Mouse (Mus musculus) adrenal gland, adult 18-20 months (tissue): Measurements from ENCODE around the gene Brat1. TPM values are rescaled to one million over a fixed set of nuclear protein-coding genes. Genes with fewer than 3 reads are reported as not detected.

Source experiments
- DNase-seq, 2 experiments: peaks; one replicate each; pipeline ENCODE4 v3.0.0; 2021 to 2022; ENCODE audit warnings: low spot score in 2 of 2
- total RNA-seq, 2 experiments: library from RNA; stranded (reverse); gene quantifications; 1 replicate in 1 of 2; 2 replicates in 1 of 2; pipeline ENCODE4 v1.2.3; 2021

Gene Brat1
- total RNA-seq, 2 experiments from 2014 or later = 12.7 to 14.9 TPM

- DNase-seq = no peak
Measured at GRCm38 (mm10) chr5:140741877-140742276, 37.1 kb downstream of the Brat1 start.

DNA sequence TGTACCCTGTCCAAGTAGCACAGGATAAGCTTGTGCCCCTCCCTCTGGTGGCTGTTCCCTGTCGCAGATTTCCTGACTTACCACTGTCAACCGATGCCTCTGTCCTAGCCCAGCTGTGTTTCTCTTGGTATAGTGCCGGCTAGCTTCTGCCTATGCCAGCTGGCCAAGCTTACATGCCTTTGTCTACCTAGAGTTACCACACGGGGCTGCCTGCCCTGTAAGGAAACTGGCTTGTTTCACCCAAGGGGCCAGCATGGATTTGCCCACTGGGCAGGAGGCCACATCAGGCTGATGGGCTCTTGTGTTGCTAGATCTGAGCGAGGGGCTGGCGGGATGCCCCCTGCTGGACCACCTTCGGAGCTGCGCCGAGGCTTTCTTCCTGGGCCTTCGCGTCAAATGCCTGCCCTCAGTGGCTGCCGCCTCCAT is 38.9 kb downstream of the Brat1 start:
- no peak for DNase-seq

GRCm38 (mm10) chr5:140748425-140748824 is 43.6 kb downstream of the Brat1 start:
- no peak for DNase-seq

- peak; percentile 69 to 76 for DNase-seq
Measured at GRCm38 (mm10) chr5:140749062-140749875, 44.5 kb downstream of the Brat1 start.

GRCm38 (mm10) chr5:140750925-140751324 is 46.1 kb downstream of the Brat1 start:
- no peak for DNase-seq

- no peak for DNase-seq
Measured at GRCm38 (mm10) chr5:140752041-140752440, 47.2 kb downstream of the Brat1 start.

GRCm38 (mm10) chr5:140752639-140753038 is 47.8 kb downstream of the Brat1 start:
- no peak for DNase-seq

DNA sequence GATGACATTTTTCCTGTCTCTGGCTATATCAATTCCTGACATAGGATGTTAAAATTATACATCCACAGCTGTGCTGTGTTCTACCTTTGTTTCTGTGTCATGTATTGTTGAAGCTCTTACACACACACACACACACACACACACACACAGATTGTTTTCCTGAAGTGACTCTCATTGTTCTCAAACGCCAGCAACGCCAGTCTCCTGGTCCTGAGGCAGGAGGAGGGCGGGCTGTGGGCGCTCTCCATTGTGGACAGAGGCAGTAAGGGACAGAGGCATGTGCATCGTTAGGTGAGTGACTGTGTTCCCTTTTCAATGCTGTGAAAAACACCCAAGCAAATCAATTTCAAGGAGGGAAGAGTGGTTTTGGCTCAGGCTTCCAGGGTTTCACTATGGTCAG is 48.4 kb downstream of the Brat1 start:
- no peak for DNase-seq

DNA sequence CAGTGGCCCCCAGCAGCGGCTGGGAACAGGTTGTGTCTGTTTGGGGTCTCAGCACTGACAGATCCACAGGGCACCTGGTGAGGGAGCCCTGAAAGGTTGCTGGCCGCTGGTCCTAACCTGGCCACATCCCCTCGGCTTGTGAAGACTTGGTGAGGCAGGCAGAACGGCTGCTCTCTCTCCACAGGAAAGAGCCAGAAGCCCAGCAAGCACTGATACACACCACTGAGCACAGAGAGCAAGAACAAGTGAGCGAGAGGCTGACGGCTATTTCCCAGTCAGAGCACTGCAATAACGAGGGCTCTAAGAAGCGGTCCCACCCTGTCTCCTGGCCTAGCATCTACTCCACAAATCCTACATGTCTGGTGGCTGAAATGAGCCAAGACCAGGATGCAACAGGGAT is 54.1 kb downstream of the Brat1 start:
- DNase-seq = no peak

DNA sequence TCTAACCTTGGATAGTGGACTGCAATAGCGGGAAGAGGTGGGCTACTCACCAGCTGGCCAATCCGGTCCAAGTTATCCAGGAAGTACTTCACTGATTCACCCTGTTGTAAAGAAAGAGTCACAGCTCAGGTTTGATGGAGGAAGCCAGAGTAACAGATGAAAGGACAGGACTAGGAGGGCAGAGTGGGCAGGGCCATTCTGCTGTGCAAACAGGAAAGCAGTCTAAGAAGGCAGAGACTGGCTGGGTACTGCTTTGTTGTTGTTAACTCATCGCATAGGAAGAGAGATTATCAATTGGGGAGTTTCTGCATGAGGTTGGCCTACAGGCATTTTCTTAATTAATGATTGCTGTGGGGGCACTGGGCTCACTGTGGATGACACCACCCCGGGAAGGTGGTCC is 57.7 kb downstream of the Brat1 start:
- DNase-seq = no peak

DNA sequence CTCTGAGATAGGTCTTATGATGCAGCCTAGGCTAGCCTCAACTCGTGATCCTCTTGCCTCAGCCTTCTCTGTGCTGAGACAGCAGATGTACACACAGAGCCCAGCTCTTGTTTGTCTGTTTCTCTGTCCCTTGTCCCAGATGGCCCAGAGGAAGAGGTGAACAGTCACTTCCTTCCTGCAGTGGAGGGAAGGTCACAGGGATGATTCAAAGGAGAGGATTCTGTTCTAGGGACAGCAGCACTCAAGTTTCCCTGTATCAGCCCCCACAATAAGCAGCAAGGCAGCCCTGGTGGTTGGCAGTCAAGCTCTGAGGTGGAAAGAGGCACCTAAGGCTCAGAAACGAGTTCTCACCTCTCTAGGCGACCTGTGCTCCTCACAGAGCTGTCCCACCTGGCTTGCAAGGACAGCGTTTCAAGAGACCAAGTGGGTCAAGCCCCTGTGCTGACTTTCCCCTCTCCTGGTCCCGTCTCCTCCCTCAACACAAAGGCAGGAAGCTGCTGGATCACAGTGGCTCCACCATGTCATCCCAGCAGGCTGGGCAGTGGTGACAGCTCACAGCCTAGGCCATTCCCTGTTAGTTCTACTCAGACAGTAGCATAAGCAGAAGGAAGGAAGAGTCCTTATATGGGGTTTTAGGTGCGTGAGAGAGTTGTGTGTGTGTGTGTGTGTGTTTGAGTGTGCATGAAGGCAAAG is 60.3 kb downstream of the Brat1 start:
- no peak for DNase-seq

DNA sequence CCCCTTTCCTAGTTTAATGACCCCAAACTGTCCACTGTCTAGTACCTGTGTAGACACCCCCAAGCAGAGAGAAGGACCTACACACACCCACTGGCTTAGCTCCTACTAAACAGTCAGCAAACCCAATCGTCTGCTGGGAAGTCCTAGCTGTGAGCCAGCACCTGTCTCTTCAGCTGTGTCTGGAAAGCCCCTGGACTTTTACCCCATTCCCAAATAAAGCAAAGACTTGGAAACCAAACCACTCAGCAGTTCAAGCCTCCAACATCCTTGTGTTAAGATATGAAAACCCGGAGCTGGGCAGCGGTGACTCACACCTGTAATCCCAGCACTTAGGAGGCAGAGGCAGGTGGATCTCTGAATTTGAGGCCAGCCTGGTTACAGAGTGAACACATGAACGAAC is 61.8 kb downstream of the Brat1 start:
- DNase-seq = no peak

- DNase-seq = peak; percentile 81 to 83
Measured at GRCm38 (mm10) chr5:140767704-140768141, 62.9 kb downstream of the Brat1 start.

GRCm38 (mm10) chr5:140768333-140768732 is 63.5 kb downstream of the Brat1 start:
- no peak for DNase-seq

Other genes with a start within 250 kb of the Brat1 start
- gene Chst12, start 199.5 kb upstream of the Brat1 start, total RNA-seq = 10 to 100 TPM in 1 of 2 experiments, 1 to 10 TPM in 1; 6.3 to 10.6 TPM
- gene Grifin, start 139.9 kb upstream of the Brat1 start, total RNA-seq = not detected
- gene Lfng, start 97.7 kb upstream of the Brat1 start, total RNA-seq = 10 to 100 TPM in 1 of 2 experiments, 1 to 10 TPM in 1; 9.8 to 12.3 TPM
- 10 to 100 TPM; 26.5 to 70.6 TPM for gene Ttyh3, start 56.0 kb upstream of the Brat1 start, total RNA-seq
- 10 to 100 TPM; 11.4 to 14.3 TPM for gene Iqce, start 2.6 kb upstream of the Brat1 start, total RNA-seq
- gene Amz1, start 19.1 kb downstream of the Brat1 start, total RNA-seq = 1 to 10 TPM in 1 of 2 experiments, under 1 TPM in 1; 0.17 to 1.5 TPM
- 100 to 1,000 TPM; 106 to 124 TPM for gene Gna12, start 125.4 kb downstream of the Brat1 start, total RNA-seq